Mouse (Mus musculus) heart, postnatal 0 days (tissue): ENCODE measurements around the gene Prss42. TPM values are rescaled to one million over a fixed set of nuclear protein-coding genes. Genes with fewer than 3 reads are reported as not detected.
"Not testable (repeated sequence)": the region's sequence is repeated elsewhere in the genome, so short reads cannot be mapped to it uniquely, and the experiment has no call there.

Experiments used
- ATAC-seq: fragments of 200-750 bp; cut with Nextera tagmentation; 2 replicates; pipeline ENCODE4 v1.8.0; 2017; ENCODE audit warnings: low read depth, moderate number of reproducible peaks, moderate library complexity; ENCODE audit not compliant: insufficient read depth
- DNase-seq: peaks from one replicate; pipeline ENCODE4 v3.0.0-alpha.2; 2016; ENCODE audit warnings: low spot score
- H3K27ac ChIP-seq: fragments of 300-500 bp; sonication (generic); 2 replicates; pipeline ENCODE4 v1.5.1; 2014; ENCODE audit warnings: low read depth, mild to moderate bottlenecking
- H3K27me3 ChIP-seq: fragments of 300-500 bp; sonication (generic); 2 replicates; pipeline ENCODE4 v1.6.1; 2014; ENCODE audit warnings: low read length, mixed read lengths; ENCODE audit not compliant: control insufficient read depth, insufficient read depth
- H3K36me3 ChIP-seq: fragments of 300-500 bp; sonication (generic); replicated peaks from 2 replicates; pipeline ENCODE4 v1.6.1; 2014; ENCODE audit warnings: low read length, mixed read lengths; ENCODE audit not compliant: control insufficient read depth, insufficient read depth
- H3K4me1 ChIP-seq: fragments of 300-500 bp; sonication (generic); 2 replicates; pipeline ENCODE4 v1.6.1; 2014; ENCODE audit warnings: antibody characterized with exemption; ENCODE audit not compliant: control insufficient read depth, insufficient read depth
- H3K4me2 ChIP-seq: fragments of 300-500 bp; sonication (generic); 2 replicates; pipeline ENCODE4 v1.6.1; 2014; ENCODE audit warnings: low read depth, mild to moderate bottlenecking, low read length, moderate library complexity
- H3K4me3 ChIP-seq: fragments of 300-500 bp; sonication (generic); 2 replicates; pipeline ENCODE4 v1.5.1; 2014; ENCODE audit warnings: low read depth, low read length
- H3K9ac ChIP-seq: fragments of 300-500 bp; sonication (generic); replicated peaks from 2 replicates; pipeline ENCODE4 v1.6.1; 2014; ENCODE audit warnings: low read depth, low read length, mixed read lengths
- H3K9me3 ChIP-seq: fragments of 300-500 bp; sonication (generic); replicated peaks from 2 replicates; pipeline ENCODE4 v1.6.1; 2016; ENCODE audit warnings: low read length; ENCODE audit not compliant: control insufficient read depth
- CTCF ChIP-seq: IDR thresholded peaks from 2 replicates; pipeline ENCODE4 v1.5.1; 2016; ENCODE audit warnings: antibody characterized with exemption, control low read depth, low read depth
- EP300 ChIP-seq: IDR thresholded peaks from 2 replicates; pipeline ENCODE4 v1.6.1; 2016; ENCODE audit warnings: antibody characterized with exemption, low read depth
- WGBS: fragments of 180-500 bp; shearing (Covaris S2); extraction: QIAGEN DNeasy Blood & Tissue Kit; methylation state at CpG from one replicate; pipeline ENCODE4 v1.1.7; 2014; 5-methylcytosine and 5-hydroxymethylcytosine counted together
- polyA plus RNA-seq: library from polyadenylated mRNA; unstranded; fragments of >200 nt; fragmentation: Nextera tagmentation; extraction: Ambion mirVana; gene quantifications from 2 replicates; pipeline ENCODE4 v1.2.1, GENCODE M21; 2015
- total RNA-seq: library from RNA; depleted of rRNA; stranded (reverse); fragments of >200 nt; gene quantifications from 2 replicates; pipeline ENCODE4 v1.2.3, GENCODE M21; 2014; ENCODE audit warnings: low replicate concordance

Gene Prss42
- total and polyA plus RNA-seq, 2 experiments from 2014 or later = not detected

DNA sequence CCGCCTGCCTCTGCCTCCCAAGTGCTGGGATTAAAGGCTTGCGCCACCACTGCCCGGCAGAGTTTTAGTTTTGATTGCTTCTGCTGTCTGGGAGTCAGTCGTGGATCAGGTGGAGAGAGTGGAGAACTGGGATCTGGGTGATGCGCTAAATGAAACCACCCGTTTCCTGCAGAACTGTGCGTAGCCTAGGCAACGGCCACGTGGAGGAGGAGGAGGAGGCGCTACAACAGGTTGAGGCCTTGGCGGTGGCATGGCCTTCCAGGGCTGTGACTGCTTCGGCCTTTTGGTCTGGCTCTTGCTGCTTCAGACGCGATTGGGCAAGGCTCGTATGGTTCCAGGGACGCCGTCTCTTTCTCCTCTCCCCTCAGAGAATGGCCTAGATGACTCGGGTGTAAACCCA is 15.8 kb downstream of the Prss42 start, which contains the start of gene Prss44:
TSS of gene Prss44 (plus strand) at position 206 of the 400 bp plus-strand sequence.
- H3K27ac ChIP-seq = no peak within 1 kb of the TSS
- H3K4me1 ChIP-seq = no peaks in the 10 kb centered on the region
- no peak within 1 kb of the TSS for H3K4me3 ChIP-seq
- H3K4me2 ChIP-seq = no peak within 1 kb of the TSS
- H3K27me3 ChIP-seq = no peaks in the 10 kb centered on the region
- no peaks in the 10 kb centered on the region for H3K9me3 ChIP-seq
- no peak for ATAC-seq
- H3K9ac ChIP-seq = no peak within 1 kb of the TSS
- no peak for DNase-seq
- no peaks in the 10 kb centered on the region for H3K36me3 ChIP-seq
- TF ChIP-seq EP300 = no peak
- TF ChIP-seq CTCF = no peak
- 56% methylated on average over 18 of the region's 18 CpGs for WGBS

DNA sequence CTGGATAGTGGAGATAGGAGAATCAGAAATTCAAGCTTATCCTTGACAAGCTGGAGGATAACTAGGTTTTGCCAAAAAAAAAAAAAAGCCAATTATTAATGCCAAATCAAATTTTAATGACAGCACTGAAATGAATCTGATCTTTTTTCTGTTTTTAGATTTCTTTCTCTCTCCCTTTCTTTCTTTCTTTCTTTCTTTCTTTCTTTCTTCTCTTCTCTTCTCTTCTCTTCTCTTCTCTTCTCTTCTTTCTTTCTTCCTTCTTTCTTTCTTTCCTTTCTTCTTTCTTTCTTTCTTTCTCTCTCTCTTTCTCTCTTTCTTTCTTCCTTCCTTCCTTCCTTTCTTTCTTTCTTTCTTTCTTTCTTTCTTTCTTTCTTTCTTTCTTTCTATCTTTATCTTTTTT is 22.6 kb downstream of the Prss42 start:
- H3K4me3 ChIP-seq, DNase-seq, H3K4me2 ChIP-seq, H3K4me1 ChIP-seq, H3K27me3 ChIP-seq, H3K36me3 ChIP-seq, H3K9ac ChIP-seq, H3K9me3 ChIP-seq, ATAC-seq, H3K27ac ChIP-seq: not testable (repeated sequence)

GRCm38 (mm10) chr9:110821436-110821835 is 23.5 kb downstream of the Prss42 start:
- no peaks in the 10 kb centered on the region for H3K4me1 ChIP-seq
- H3K4me3 ChIP-seq = no peak overlapping the region
- DNase-seq (no peak), ATAC-seq (no peak)
- 78% methylated on average over 7 of the region's 7 CpGs for WGBS
- TF ChIP-seq CTCF (no peak), EP300 (no peak)
- no peak overlapping the region for H3K9ac ChIP-seq
- H3K27ac ChIP-seq = no peak overlapping the region
- H3K27me3 ChIP-seq = no peaks in the 10 kb centered on the region
- H3K9me3 ChIP-seq = no peaks in the 10 kb centered on the region
- no peaks in the 10 kb centered on the region for H3K36me3 ChIP-seq
- H3K4me2 ChIP-seq = no peak overlapping the region

- ATAC-seq = no peak
- Histone ChIP-seq H3K27me3 (no peaks in the 10 kb centered on the region), H3K36me3 (no peaks in the 10 kb centered on the region), H3K9ac (no peak overlapping the region), H3K9me3 (no peaks in the 10 kb centered on the region), H3K4me2 (no peak overlapping the region), H3K4me1 (no peaks in the 10 kb centered on the region), H3K4me3 (no peak overlapping the region), H3K27ac (0 out of 2 replicates have a peak overlapping the region, but pooled peaks have one; percentile 25)
- TF ChIP-seq EP300 (no peak), CTCF (no peak)
- DNase-seq = no peak
- 63% methylated on average over 4 of the region's 4 CpGs for WGBS
These were observed 27.5 kb downstream of the Prss42 start for GRCm38 (mm10) chr9:110825426-110825825.

DNA sequence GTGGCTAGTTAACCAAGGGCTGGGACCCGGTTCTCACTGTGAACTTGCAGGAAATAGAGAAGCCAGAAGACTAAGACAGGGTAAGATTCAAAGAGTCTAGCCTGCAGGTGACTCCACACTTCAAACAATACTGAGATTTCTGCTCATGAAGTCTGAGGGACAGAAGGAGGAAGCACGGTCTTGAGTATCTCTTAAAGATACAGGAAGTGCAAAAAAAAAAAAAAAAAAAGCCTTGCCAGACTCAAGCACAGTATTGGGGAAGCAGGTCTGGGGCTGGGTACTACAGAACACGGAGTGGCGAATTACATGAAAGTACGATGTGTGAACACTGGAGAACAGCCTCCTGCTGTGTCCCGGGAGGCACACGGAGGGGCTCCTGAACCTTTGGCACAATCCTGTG is 27.9 kb downstream of the Prss42 start:
- Histone ChIP-seq H3K4me2 (peak overlapping the region; percentile 21; the same call in 1 of the 2 replicates), H3K36me3 (no peaks in the 10 kb centered on the region), H3K9ac (no peak overlapping the region), H3K9me3 (no peaks in the 10 kb centered on the region), H3K27ac (peak overlapping the region; percentile 25; the same call in 1 of the 2 replicates), H3K4me3 (no peak overlapping the region), H3K4me1 (no peaks in the 10 kb centered on the region), H3K27me3 (no peaks in the 10 kb centered on the region)
- DNase-seq (no peak), ATAC-seq (no peak)
- TF ChIP-seq CTCF (no peak), EP300 (no peak)
- WGBS = 54% methylated on average over 7 of the region's 7 CpGs

GRCm38 (mm10) chr9:110826390-110826789 is 28.4 kb downstream of the Prss42 start, which contains the start of gene Prss43:
Prss43 (plus strand) TSS chr9:110826690.
- 74% methylated on average over 3 of the region's 3 CpGs for WGBS
- Histone ChIP-seq H3K9me3 (no peaks in the 10 kb centered on the region), H3K27ac (peak within 1 kb of the TSS; percentile 25; the same call in 1 of the 2 replicates), H3K9ac (no peak within 1 kb of the TSS), H3K4me2 (peak within 1 kb of the TSS; percentile 21; the same call in 1 of the 2 replicates), H3K36me3 (no peaks in the 10 kb centered on the region), H3K4me1 (no peaks in the 10 kb centered on the region), H3K4me3 (no peak within 1 kb of the TSS), H3K27me3 (no peaks in the 10 kb centered on the region)
- TF ChIP-seq EP300 (no peak), CTCF (no peak)
- DNase-seq (peak; percentile 18), ATAC-seq (no peak; the same call in 1 of the 2 replicates)
